Mouse (Mus musculus): Measurements from ENCODE around the gene Cacna1e.

DNA sequence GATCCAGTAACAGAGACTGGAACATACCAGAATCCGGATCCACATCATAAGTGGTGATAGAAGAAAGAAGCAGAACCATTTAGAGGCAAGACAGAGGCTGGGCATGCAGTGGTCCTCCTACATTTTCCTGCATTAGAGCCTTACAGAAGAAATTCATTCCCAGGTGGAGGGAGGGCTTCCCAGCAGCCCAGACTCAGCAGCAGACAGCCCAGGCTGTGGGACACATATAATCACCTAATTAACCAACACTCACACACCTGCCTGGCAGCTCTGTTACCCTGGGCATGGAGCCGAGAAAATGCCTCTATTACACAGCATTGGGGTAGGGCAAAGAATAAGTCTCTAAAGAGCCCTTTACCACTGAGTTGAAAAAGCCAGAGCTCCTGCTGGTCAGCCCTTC is 304.4 kb downstream of the Cacna1e start:
- TF ChIP-seq CTCF (IDR thresholded peaks at IDR 0.05; ENCODE audit: low read depth, low read length) (no peak), POLR2A (IDR thresholded peaks at IDR 0.05; ENCODE audit: extremely low read depth, insufficient read depth, low read length) (no peak)
